Mouse (Mus musculus) heart, embryonic 11.5 days (tissue): ENCODE data around the gene Zdhhc1. TPM values are rescaled to one million over a fixed set of nuclear protein-coding genes. Genes with fewer than 3 reads are reported as not detected.

Source experiments
- ATAC-seq: fragments of 200-750 bp; cut with Nextera tagmentation; replicated peaks from 2 replicates; pipeline ENCODE4 v1.8.0; 2017; ENCODE audit warnings: moderate library complexity; ENCODE audit not compliant: insufficient number of reproducible peaks, low FRiP score, low TSS enrichment
- H3K27ac ChIP-seq: fragments of 300-500 bp; sonication (generic); 2 replicates; pipeline ENCODE4 v1.5.1; 2014; ENCODE audit warnings: mild to moderate bottlenecking, low read depth, low read length
- H3K27me3 ChIP-seq: fragments of 300-500 bp; sonication (generic); 2 replicates; pipeline ENCODE4 v1.6.1; 2014; ENCODE audit warnings: mild to moderate bottlenecking, low read length, mixed read lengths; ENCODE audit not compliant: control insufficient read depth, insufficient read depth
- H3K36me3 ChIP-seq: fragments of 300-500 bp; sonication (generic); 2 replicates; pipeline ENCODE4 v1.6.1; 2014; ENCODE audit warnings: mild to moderate bottlenecking, low read length, moderate library complexity, mixed read lengths; ENCODE audit not compliant: control insufficient read depth, insufficient read depth
- H3K4me1 ChIP-seq: fragments of 300-500 bp; sonication (generic); 2 replicates; pipeline ENCODE4 v1.6.1; 2014; ENCODE audit warnings: low read length; ENCODE audit not compliant: control insufficient read depth, insufficient read depth
- H3K4me2 ChIP-seq: fragments of 300-500 bp; sonication (generic); 2 replicates; pipeline ENCODE4 v1.6.1; 2014; ENCODE audit warnings: mild to moderate bottlenecking, moderate library complexity
- H3K4me3 ChIP-seq: fragments of 300-500 bp; sonication (generic); 2 replicates; pipeline ENCODE4 v1.5.1; 2014; ENCODE audit warnings: low read depth, low read length
- H3K9ac ChIP-seq: fragments of 300-500 bp; sonication (generic); 2 replicates; pipeline ENCODE4 v1.6.1; 2014; ENCODE audit warnings: mild to moderate bottlenecking, low read depth, low read length, moderate library complexity
- H3K9me3 ChIP-seq: fragments of 300-500 bp; sonication (generic); replicated peaks from 2 replicates; pipeline ENCODE4 v1.6.1; 2016; ENCODE audit warnings: low read length; ENCODE audit not compliant: control insufficient read depth
- WGBS: fragments of 180-500 bp; shearing (Covaris S2); extraction: QIAGEN DNeasy Blood & Tissue Kit; methylation state at CpG from one replicate; pipeline ENCODE4 v1.1.7; 2014; ENCODE audit not compliant: insufficient replicate concordance; 5-methylcytosine and 5-hydroxymethylcytosine counted together
- polyA plus RNA-seq: library from polyadenylated mRNA; unstranded; fragments of >200 nt; fragmentation: Nextera tagmentation; extraction: Ambion mirVana; gene quantifications from 2 replicates; pipeline ENCODE4 v1.2.1, GENCODE M21; 2014

The Zdhhc1 gene
- polyA plus RNA-seq, 1 experiment from 2014 or later = 15.0 TPM

DNA sequence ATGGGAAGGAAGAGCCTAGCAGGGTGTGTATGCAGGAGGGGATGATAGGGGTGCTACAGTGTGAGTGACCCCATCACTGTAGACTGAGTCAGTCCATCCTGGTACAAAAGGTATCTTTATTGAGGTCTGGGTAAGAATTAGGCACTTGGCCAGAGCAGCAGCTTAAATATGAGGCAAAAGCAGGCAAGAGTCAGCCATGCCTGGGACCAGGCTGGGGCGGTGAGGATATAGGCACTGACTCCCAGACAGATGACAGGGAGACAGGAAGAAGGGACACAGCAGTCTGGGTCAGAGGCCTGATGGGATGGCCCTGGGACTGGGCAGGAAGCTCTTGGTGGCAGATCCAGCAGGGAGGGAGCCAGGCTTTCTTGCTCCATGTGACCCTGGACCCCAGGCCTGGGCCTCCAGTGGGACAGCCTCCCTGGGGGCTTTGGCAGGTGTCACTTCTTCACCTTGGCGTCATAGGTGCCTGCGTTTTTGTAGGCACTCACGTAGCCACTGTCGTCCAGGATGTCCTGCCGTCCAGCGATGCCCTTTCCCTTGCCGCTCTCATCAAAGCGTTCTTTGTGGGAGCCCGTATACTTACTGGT is 29.2 kb downstream of the Zdhhc1 start:
- ATAC-seq = no peak
- H3K9ac ChIP-seq = no peak overlapping the region

GRCm38 (mm10) chr8:105466700-105467291 is 29.9 kb downstream of the Zdhhc1 start:
- 78% methylated on average over 7 of the region's 7 CpGs for WGBS
- no peak for ATAC-seq

More for the DNA sequence above, 29.2 kb downstream of the Zdhhc1 start:
- H3K4me2 ChIP-seq = no peak overlapping the region
- WGBS = 87% methylated on average over 10 of the region's 10 CpGs
- H3K27ac ChIP-seq = no peak overlapping the region
- H3K4me3 ChIP-seq = no peak overlapping the region
- H3K9me3 ChIP-seq = no peaks in the 10 kb centered on the region
- H3K4me1 ChIP-seq = peaks cover 19% of the 10 kb centered on the region
- H3K36me3 ChIP-seq = no peaks in the 10 kb centered on the region
- peaks cover 5% of the 10 kb centered on the region; the same call in 1 of the 2 replicates for H3K27me3 ChIP-seq

GRCm38 (mm10) chr8:105466246-105466645 is 30.5 kb downstream of the Zdhhc1 start:
- ATAC-seq = no peak

More at GRCm38 (mm10) chr8:105466700-105467291, 29.9 kb downstream of the Zdhhc1 start:
- no peaks in the 10 kb centered on the region for H3K27me3 ChIP-seq
- H3K4me3 ChIP-seq = no peak overlapping the region
- H3K27ac ChIP-seq = no peak overlapping the region
- H3K9me3 ChIP-seq = no peaks in the 10 kb centered on the region
- peaks cover 18% of the 10 kb centered on the region for H3K4me1 ChIP-seq
- H3K9ac ChIP-seq = no peak overlapping the region
- H3K4me2 ChIP-seq = no peak overlapping the region
- no peaks in the 10 kb centered on the region for H3K36me3 ChIP-seq

GRCm38 (mm10) chr8:105464595-105464994 is 32.1 kb downstream of the Zdhhc1 start:
- no peak overlapping the region for H3K4me3 ChIP-seq
- no peak overlapping the region for H3K9ac ChIP-seq
- no peak overlapping the region for H3K27ac ChIP-seq
- no peak for ATAC-seq
- H3K4me2 ChIP-seq = no peak overlapping the region
- no peaks in the 10 kb centered on the region for H3K27me3 ChIP-seq
- WGBS = 61% methylated on average over 7 of the region's 7 CpGs
- H3K9me3 ChIP-seq = no peaks in the 10 kb centered on the region
- no peaks in the 10 kb centered on the region for H3K36me3 ChIP-seq
- H3K4me1 ChIP-seq = peaks cover 5% of the 10 kb centered on the region; the same call in 1 of the 2 replicates

More at GRCm38 (mm10) chr8:105466246-105466645, 30.5 kb downstream of the Zdhhc1 start:
- peaks cover 14% of the 10 kb centered on the region; the same call in 1 of the 2 replicates for H3K4me1 ChIP-seq
- 78% methylated on average over 6 of the region's 6 CpGs for WGBS
- H3K27me3 ChIP-seq = no peaks in the 10 kb centered on the region
- H3K36me3 ChIP-seq = no peaks in the 10 kb centered on the region
- no peak overlapping the region for H3K9ac ChIP-seq
- H3K4me3 ChIP-seq = no peak overlapping the region
- no peaks in the 10 kb centered on the region for H3K9me3 ChIP-seq
- H3K4me2 ChIP-seq = no peak overlapping the region
- H3K27ac ChIP-seq = no peak overlapping the region

GRCm38 (mm10) chr8:105461085-105461803 is 35.5 kb downstream of the Zdhhc1 start:
- Histone ChIP-seq H3K9ac (no peak overlapping the region), H3K4me1 (no peaks in the 10 kb centered on the region), H3K9me3 (no peaks in the 10 kb centered on the region), H3K27ac (no peak overlapping the region), H3K27me3 (no peaks in the 10 kb centered on the region), H3K4me2 (no peak overlapping the region), H3K36me3 (no peaks in the 10 kb centered on the region), H3K4me3 (no peak overlapping the region)
- ATAC-seq = no peak
- 66% methylated on average over 13 of the region's 13 CpGs for WGBS

- no peak overlapping the region for H3K4me3 ChIP-seq
- no peaks in the 10 kb centered on the region for H3K27me3 ChIP-seq
- H3K9me3 ChIP-seq = no peaks in the 10 kb centered on the region
- H3K27ac ChIP-seq = no peak overlapping the region
- H3K9ac ChIP-seq = no peak overlapping the region
- no peak for ATAC-seq
- WGBS = 47% methylated on average over 10 of the region's 10 CpGs
- H3K4me2 ChIP-seq = no peak overlapping the region
- no peaks in the 10 kb centered on the region for H3K4me1 ChIP-seq
- no peaks in the 10 kb centered on the region for H3K36me3 ChIP-seq
Measured at GRCm38 (mm10) chr8:105455218-105455617, 41.5 kb downstream of the Zdhhc1 start.

GRCm38 (mm10) chr8:105454088-105454487 is 42.6 kb downstream of the Zdhhc1 start:
- 61% methylated on average over 5 of the region's 5 CpGs for WGBS
- Histone ChIP-seq H3K4me3 (no peak overlapping the region), H3K36me3 (no peaks in the 10 kb centered on the region), H3K27me3 (no peaks in the 10 kb centered on the region), H3K4me1 (no peaks in the 10 kb centered on the region), H3K9ac (no peak overlapping the region), H3K4me2 (no peak overlapping the region), H3K27ac (no peak overlapping the region), H3K9me3 (no peaks in the 10 kb centered on the region)
- no peak for ATAC-seq

DNA sequence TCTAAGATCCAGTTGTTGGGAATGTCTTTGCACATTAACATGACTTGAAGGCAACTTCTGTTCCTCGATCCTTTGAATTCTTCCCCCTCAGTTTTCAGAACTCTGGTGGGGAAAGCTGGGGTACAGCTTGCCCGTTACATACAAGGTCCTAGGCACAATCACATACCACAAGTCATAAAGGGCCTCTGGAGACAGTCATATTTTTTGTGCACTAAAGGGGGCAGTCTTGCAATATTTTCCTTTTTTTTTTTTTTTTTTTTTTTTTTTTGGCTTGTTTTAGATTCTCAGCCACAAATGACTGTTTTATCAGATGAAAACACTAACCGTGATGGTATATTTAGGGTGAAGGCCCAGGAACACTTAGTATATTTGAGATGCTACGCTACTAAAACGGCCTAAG is 43.4 kb downstream of the Zdhhc1 start:
- H3K4me1 ChIP-seq = no peaks in the 10 kb centered on the region
- no peaks in the 10 kb centered on the region for H3K27me3 ChIP-seq
- H3K4me2 ChIP-seq = no peak overlapping the region
- no peaks in the 10 kb centered on the region for H3K9me3 ChIP-seq
- no peak overlapping the region for H3K27ac ChIP-seq
- WGBS = 66% methylated on average over 5 of the region's 5 CpGs
- H3K9ac ChIP-seq = no peak overlapping the region
- H3K36me3 ChIP-seq = no peaks in the 10 kb centered on the region
- no peak for ATAC-seq
- no peak overlapping the region for H3K4me3 ChIP-seq
